Mouse (Mus musculus): Measurements from ENCODE around the gene Gabra1. TPM values are rescaled to one million over a fixed set of nuclear protein-coding genes. Genes with fewer than 3 reads are reported as not detected.

Gabra1 gene
- total RNA-seq (2021), result 100 to 1,000 TPM; 298 to 314 TPM

DNA sequence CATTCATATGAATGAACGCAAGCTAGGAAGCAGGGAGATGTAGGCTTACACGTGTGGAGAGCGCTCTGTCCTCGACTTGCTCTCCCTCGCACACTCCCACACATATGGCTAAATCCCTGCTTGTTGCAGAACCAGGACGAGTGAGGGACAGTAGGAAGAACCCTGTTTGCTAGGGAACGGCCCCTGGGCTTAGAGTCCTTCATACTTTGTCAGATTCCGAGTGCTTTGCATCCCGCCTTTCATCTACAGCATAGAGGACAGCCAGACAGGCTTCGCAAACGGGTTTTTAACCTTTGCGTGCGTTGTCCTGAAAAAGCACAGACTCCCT lies at the start of gene Gabra1:
Gabra1 (minus strand) TSS at position 106 of the 328 bp plus-strand sequence.
- intact Hi-C loops (cut with DNase I), result loop anchor here (2.0 to 10.0 kb wide), 4 partner anchors 238 to 1318 kb away; no protein-coding TSS in a partner anchor
- DNase-seq (ENCODE audit: extremely low spot score in 1 of 2, low spot score in 2 of 2), result peak; percentile 30 to 45

DNA sequence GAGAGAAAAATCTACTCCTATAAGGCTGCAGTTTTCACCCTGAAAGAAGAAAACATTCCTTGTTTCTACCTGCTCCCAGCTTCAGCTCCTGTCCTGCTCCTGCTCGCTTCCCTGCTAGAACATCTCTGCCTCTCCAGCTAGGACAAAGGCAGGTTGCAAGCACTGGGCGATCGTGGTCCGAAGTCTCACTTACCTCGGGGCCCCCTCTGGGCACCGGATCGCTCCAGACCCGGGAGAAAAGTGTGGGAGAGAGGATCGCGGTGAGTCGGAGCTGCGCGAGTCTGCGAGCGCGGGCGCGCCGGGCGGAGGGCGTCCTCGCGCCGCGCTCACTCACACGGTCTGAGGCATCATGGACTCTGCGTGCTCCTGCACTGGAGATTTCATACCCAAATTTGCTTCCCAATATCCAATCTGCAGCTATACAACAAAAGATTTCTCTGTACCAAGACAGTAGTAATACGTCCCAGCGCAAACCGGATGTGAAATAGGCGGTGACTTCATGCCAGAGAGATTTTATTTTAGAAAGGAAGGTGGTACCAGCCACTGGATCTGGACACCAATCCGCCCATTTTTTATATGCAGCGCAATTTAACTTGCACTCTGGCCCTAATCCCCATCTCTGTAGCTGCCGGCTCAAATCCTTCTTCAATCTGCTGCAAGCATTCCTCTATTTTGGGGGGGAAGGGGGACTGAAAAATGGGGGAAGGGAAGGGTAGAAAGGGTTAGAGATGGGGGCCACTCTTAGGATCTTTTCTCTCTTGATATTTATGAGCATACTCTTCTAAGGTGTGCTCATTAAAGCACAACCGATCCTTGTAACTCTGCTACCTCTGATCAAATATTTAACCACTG lies 531 bp downstream of the Gabra1 start:
- DNase-seq (ENCODE audit: extremely low spot score in 1 of 2, low spot score in 2 of 2), result peak; percentile 48 to 51

DNA sequence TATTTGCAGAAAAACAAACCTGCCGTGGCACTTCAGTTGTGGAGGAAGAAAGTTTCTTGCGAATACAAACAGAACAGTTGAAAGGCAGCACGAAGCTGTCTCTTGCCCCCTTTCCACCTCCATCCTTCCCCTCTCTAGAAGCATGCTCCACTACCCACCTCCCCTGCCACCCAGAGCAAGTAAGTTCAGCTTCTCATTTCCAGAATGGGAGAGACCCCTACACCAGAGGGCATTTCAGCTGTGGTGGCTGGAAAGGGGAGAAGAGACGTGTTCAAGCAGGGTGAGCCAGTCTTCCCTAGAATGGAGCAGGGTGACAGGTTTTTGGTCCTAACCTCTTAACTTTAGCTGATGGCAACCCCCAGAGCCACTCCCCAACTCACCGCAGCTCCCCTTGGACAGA lies 1.3 kb downstream of the Gabra1 start:
- DNase-seq (ENCODE audit: extremely low spot score in 1 of 2, low spot score in 2 of 2), result peak; percentile 11 to 15
- intact Hi-C loops (cut with DNase I), result loop anchor here (5.0 to 10.0 kb wide), 3 partner anchors 1163 to 1317 kb away; no protein-coding TSS in a partner anchor

More for the DNA sequence above, 531 bp downstream of the Gabra1 start:
- intact Hi-C loops (cut with DNase I), result loop anchor here (2.0 to 10.0 kb wide), 4 partner anchors 239 to 1317 kb away; no protein-coding TSS in a partner anchor

DNA sequence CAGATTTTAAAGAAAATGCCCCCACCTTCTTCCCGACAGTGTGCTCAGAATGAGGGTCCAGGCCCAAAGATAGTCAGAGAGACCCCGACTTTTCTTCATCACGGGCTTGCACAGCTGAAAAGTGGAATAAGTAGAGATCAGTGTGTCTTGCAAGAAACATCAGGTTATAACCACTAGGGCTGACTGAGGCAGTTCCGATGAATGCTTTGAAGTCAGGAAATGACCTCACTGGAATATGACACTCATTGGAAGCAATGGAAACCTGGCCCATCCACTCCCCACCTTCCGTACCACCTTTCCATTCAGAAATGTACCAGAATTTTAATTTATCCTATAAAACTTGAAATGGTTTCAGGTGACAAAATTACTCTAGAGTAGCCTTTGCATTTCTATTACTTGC lies 3.2 kb downstream of the Gabra1 start:
- DNase-seq (ENCODE audit: extremely low spot score in 1 of 2, low spot score in 2 of 2), result no peak
- intact Hi-C loops (cut with DNase I), result loop anchor here (5.0 to 10.0 kb wide), 4 partner anchors 745 to 1405 kb away; no protein-coding TSS in a partner anchor

DNA sequence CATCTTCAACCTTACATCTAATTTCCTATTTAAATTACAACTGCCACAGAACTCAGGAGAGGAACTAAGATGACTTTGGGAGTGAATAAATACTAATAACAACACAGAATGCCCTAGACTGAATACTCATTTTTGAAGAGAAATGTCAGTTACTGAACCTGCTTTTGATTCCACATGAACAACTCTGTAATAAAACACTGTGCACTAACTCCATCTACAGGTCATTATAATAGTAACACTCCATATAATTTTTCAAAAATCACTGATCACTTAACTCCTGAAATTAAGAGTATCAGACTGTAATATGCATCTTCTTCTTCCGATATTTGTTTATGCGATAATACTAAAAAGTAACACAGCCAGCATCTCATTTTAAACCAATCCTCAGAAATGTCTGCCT lies 4.4 kb downstream of the Gabra1 start:
- intact Hi-C loops (cut with DNase I), result loop anchor here (5.0 to 10.0 kb wide), 4 partner anchors 743 to 1403 kb away; no protein-coding TSS in a partner anchor
- DNase-seq (ENCODE audit: extremely low spot score in 1 of 2, low spot score in 2 of 2), result no peak

DNA sequence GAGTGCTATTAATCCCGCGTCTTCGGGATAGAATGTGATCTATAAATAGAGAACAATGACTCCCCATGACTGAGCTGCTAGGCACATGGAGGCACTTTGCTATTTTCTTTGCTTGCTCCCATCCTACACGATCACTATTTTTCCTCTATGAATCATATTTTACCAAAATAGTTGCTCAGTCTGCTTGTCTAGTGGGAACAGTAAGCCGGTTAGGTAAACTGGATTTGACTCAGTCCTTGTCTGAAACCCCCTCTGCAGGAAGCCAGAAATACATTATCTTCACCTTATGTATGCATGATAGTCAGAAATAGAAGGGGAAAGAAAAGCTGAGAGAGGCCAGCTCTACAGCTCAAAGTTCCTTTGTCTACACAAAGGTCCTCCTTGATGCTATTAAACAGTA lies 31.3 kb downstream of the Gabra1 start:
- intact Hi-C loops (cut with DNase I), result no loop called here
- DNase-seq (ENCODE audit: extremely low spot score in 1 of 2, low spot score in 2 of 2), result no peak

DNA sequence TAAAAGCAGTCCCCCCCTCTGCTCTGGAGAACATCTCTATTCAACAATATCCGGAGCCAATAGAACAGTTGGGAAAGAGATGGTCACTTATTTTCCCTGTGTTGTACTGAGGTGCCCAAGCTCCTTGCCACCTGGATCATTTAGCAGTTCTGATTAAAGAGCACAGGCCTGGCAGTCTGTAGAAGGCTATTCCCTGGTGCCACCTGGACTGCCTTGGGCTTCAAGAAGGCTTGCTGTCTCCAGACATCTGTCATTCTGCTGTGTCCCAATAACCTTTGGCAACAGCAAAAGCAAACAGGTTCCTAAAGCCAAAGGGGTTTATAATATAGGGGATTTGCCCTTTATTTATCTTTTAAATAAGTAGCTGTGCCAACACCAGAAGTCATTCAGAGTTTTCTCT lies 65.8 kb downstream of the Gabra1 start:
- no peak for DNase-seq (ENCODE audit: extremely low spot score in 1 of 2, low spot score in 2 of 2)
- intact Hi-C loops (cut with DNase I), result no loop called here

DNA sequence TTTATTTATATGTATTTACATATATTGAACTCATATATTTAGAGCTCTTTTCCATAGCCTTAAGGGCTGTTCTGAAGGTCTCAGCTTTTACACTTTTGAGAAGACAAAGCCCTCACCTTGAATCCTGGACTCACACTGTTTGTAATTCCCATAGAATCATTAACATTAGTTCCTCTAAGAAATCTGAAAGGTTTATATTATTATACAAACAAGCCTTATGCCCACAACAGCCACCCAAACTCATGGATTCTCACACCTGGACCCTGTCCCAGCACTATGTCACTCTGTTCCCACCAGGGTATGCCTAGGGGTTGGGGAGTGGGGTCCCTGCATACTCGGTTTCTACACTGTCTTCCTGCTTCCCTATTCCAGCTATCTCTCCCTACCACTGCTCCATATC lies 72.7 kb downstream of the Gabra1 start:
- intact Hi-C loops (cut with DNase I), result no loop called here
- DNase-seq (ENCODE audit: extremely low spot score in 1 of 2, low spot score in 2 of 2), result no peak

DNA sequence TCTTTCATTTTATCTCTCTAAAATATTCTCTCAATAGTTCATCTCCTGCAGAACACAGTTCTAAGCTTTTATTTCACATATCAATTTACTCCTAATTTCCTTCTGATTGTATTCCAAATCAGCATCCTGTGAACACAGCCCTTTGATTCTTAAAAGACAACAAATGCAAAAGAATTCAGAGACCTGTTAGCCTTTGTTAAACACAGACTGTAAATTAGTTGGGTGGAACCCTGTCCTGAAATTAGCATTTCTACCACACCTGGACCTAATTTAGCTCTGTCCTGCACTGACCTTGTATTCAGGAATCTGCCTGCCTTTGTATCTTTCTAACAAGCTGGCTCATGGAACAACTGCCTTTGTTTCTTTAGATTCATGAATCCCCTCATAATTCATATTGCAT lies 73.1 kb downstream of the Gabra1 start:
- intact Hi-C loops (cut with DNase I), result no loop called here
- no peak for DNase-seq (ENCODE audit: extremely low spot score in 1 of 2, low spot score in 2 of 2)

DNA sequence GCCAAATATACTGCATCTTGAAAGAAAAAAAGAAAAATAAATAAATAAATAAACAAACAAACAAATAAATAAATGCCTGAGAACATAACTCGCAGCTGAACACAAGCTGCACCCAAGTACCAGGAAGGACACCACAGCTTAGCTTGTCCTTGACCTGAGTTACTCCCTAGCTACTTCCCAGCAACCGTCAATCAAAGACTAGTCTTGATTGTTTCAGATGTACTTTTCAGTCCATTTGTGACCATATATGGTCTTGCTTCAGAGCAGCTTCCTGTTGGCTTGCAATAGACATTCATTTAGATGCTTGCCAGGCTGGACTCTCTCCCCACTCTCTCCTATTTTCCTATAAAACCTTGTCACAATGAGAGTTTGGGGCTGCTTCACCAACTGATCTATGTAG lies 87.2 kb downstream of the Gabra1 start:
- intact Hi-C loops (cut with DNase I), result no loop called here
- DNase-seq (ENCODE audit: extremely low spot score in 1 of 2, low spot score in 2 of 2), result no peak

Other genes starting within 250 kb of the Gabra1 start
- gene Gabrg2, start 182.1 kb downstream of the Gabra1 start, total RNA-seq (2021), result 100 to 1,000 TPM; 156 to 161 TPM
- not detected for gene Gabra6, start 138.1 kb upstream of the Gabra1 start, total RNA-seq (2021)
- 100 to 1,000 TPM; 152 to 163 TPM for gene Gabrb2, start 236.8 kb upstream of the Gabra1 start, total RNA-seq (2021)

All from left cerebral cortex, postnatal 10 days (tissue).